Mouse (Mus musculus): ENCODE results near the gene Lrrc8c.
A peak's percentile ranks its signal among the peaks of the same experiment; 100 is the strongest.

Lrrc8c gene

DNA sequence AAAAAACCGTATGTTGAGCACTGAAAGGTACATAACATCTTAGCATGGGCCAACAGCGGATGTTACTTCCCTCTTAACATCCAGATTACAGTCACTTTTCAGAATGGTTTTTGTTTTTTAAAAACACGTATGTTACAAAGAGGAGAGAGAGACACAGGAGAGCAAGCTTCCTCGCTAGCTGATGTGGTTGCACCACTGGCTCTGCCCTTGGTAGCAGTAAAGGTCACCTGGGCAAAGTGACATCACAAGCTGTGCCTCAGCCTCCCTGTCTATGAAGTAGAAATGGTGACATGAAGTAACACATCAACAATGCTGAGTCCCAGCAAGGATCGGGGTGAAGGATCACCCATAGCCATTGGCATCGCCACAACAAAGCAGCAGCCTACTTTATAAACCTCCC, 10.4 kb upstream of the Lrrc8c start:
- DNase-seq, result no peak

DNA sequence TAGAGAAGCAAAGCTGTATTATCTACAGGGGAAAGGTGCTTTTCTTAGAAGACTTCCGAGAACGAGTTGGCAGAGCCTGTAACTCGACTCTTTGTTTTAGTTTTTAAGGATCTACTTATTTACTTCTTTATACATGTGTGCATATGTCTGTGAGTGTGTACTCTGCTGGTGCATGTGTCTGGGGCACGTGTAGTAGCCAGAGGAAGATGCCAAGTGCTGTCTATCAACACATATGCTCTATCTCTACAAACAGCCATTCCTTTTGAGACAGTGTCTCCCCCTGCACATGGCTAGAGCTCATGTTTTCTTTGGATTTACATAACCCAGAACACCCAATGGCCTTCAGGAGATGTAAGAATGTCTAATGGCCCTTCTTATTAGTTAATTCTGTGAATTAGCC, 6.9 kb upstream of the Lrrc8c start:
- DNase-seq, result no peak

DNA sequence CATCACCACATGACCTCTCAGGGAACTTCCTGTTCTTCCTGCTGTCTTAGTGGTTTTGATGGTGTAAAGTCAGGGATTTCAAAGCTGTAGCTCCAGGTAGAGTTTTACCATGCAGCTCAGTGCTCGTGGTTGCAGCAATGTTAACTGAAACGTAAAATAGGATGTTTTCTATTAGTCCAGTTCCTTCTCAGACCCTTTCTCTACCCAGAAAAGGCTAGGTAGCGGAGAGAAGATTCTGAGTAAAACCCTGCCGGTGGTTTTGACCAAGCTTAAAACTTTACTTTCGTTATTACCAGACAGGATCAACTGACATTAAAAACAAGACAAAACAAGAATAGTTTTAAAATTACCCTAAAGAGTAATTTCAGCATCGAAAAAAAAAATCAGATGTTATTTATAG, 3.7 kb upstream of the Lrrc8c start:
- no peak for DNase-seq

DNA sequence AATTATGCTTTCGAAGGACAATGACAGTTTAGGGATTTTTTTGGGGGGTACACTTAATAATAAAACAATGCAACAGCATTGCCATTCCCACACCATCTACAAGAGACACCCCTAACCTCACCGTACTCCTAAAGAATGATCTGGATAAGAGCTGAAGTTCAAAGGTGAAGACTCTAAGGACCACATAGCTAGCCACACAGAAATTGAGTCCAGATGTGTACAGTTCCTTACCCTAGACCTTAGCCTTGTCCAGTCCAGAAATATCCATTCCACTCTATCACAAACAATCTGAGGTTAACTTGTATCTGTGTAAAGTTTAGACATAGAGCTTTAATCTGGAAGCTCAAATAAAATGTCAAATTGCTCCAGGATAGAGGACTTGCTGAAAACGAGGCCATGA, 2.9 kb upstream of the Lrrc8c start:
- DNase-seq, result no peak

DNA sequence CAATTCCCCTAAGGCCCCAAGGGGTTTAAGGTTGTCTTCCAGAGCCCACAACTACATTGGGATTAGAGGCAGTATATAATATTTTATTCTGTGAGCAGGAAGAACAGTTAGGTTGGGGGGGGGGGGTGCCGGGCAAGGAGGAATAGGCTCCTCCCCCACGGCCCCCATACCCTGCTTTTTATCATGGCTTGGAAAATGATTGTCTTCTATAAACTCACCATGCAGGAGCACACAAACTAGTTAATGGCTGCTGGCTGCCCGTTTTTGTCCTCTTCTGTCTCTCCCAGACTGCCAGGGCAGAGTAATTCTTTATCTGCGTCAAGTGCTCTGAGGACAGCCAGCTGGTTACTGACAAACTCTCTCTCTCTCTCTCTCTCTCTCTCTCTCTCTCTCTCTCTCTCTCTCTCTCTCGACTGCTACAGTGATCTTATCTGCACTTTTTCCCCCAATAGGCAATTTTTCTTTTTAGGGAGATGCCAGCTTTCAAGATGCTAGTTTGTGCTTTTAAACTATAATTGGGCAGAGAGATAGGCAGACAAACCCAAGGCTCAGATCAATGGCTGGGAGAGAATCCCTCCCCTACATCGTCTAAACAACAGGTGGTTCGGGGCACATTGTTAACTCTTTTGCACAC, 1.1 kb upstream of the Lrrc8c start:
- peak; percentile 25 for DNase-seq

DNA sequence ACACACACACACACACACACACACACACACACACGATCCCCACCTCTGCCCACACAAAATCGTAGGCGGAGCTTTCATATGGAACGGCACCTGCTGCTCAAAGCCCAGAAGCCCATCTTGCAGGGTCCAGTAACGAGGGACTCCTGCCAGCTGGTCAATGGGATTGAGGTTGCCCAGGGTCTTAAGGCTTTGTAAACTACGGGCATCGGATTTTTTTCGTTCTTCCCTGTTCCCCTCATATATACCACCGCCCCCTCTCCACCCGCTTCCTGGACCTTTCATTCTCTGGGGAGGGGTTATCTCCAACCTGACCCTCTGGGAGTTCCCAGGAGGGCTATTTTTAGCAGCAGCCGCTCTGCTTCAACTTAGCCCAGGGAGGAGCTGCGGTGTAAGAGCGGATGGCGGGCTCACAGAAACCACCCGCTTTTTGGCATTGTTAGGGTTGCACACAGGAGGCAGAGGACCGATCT, 527 bp upstream of the Lrrc8c start:
- DNase-seq, result no peak

DNA sequence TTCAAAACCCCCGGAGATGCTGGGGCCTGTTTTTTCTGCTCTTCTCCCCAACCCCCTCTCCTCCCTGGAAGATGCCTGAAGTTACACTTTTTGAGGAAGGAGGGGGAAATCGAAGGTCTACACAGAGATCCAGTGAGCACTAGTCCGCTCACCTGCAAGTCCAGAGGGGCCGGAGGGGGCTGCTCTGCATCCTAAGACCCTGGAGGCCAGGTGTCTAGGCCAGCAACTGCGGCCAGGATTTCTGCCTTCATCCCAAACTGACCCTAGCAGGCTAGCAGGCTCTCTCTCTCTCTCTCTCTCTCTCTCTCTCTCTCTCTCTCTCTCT, 750 bp downstream of the Lrrc8c start:
- DNase-seq, result no peak

DNA sequence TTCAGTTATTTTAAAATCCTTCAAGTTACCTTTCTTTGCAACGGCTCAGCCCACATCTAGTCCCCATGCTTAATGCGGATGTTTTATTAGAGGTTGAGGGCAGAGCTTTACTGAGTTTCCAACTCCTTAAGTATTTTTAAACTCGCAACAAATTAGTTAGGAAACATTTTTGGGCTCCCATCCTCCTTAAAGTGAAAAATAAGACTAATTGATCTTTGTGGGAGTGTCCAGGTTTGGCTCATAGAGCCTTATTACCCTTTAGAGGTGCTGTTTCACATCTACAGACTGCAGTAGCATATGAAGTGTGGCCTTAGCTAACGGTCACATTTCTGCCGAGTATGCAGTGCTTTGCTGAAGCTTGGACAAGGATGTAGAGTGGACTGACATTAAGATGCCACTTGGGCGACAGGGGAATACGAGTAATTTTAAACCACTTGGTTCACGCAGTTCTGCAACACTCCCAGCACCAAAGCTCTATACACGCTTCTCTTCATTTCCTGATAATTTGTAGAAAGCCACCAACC, 1.3 kb downstream of the Lrrc8c start:
- no peak for DNase-seq

DNA sequence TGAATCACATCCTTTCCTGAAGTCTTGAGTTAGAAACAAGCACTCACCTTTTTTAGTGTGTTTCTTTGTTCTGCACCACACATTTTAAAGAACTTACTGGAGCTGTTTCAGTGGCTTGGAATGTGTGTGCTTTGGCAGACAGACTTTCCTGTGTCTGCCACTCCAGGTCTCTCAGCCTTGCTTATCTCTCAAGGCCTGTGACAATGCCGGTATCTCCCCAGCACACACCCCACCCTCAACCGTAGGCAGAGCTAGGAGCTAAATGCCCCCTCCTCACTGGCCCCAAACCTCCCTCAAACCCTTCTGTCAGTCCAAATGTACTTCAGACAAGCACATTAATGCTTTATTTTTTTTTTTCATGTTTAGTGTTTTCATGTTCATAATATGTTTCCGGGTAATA, 4.3 kb downstream of the Lrrc8c start:
- no peak for DNase-seq

DNA sequence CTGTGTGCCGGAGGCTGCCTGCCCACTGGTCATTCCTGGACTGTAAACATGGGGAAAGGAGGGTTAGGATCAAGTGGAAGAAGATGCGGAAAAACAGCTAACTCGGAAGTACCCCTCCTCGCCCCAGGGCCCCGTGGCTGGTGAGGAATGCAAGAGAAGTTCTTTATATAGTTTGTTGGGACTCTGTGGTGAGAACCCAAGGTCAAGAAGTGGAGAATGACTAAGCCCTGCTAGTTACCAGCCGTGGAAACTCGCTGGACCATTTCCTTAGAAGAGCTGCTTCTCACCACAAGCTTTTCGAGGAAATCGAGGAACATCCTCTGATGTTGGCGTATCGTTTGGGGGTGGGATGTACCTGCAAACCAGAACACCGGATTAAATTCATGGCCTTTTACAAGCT, 5.8 kb downstream of the Lrrc8c start:
- no peak for DNase-seq

DNA sequence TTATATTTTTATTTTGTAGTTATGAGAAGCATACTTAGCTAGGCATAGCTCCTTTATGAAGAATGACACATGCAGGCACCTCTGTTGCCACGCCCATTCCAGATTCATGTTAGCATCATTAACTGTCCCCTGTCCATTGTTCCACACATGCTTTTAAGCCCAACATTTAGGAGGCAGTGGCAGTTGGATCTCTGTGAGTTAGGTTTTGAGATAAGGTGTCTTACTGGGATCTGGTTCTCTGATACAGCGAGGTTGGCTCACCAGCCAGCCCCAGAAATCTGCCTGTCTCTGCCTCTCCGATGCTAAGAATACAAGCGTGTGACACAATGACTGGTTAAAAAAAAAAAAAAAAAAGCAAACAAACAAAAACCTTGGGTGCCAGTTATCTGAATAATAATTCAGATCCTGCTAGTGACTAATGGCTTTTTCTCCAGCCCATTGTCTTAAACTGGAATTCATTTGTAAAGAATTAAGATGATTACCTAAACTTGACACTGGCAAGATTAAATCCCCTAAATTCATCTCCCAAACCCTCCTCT, 7.0 kb downstream of the Lrrc8c start:
- no peak for DNase-seq

DNA sequence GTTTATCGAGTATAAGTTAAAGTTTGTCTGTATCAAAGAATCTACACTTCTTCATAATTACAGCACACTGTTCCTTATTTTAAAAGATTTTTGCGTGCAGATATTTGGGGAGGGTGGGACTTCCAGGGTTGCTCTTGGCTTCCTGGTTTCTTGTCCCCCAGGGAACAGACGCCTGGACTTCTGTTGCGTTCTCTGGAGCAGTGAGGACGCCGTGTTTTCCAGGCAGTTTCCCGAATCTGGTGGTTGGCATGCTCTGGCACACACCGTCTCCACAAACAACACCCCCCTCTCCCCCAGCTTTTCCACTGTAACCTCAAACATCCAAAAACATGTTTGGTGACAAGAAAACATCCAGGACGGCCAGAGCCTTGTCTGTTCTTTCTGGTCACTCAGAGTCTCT, 7.6 kb downstream of the Lrrc8c start:
- DNase-seq, result no peak

DNA sequence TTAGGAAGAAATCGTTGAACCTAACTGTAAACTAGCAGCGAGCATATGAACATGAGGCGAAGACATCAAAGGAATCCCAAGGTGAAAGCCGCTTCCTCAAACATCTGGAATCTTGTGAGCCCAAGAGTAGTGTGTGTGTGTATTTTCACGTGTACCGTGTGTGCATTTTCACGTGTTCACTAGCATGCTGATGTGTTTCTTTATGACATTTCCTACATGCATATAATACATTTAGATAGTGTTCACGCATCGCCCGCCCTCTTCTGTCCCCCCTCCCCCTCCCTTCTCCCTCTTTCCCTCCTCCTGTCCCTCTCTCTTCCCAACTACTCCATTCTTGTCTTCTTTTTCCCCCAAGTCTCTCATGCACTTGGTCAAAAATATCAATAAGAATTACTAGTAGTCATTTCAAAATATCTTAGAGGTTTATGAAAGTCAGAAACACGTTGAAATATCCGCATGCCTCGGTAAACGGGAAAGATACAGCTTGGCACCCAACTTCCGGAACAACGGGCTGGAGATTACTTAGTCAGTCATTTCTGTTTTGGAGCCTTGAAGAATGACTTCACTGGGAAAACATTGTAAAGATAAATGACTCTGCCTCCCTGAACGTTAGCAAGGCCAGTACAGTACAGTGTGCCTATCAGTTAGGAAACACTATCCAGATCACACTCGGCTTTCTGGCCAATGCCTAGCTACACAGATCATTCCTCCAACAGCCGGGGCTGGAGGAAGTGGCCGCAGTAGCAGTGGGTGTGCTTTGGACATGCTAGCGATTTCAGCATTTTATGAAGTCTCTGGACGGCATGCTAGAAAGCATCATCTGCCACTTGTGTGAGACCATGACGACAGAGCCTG, 8.5 kb downstream of the Lrrc8c start:
- DNase-seq, result peak; percentile 15

DNA sequence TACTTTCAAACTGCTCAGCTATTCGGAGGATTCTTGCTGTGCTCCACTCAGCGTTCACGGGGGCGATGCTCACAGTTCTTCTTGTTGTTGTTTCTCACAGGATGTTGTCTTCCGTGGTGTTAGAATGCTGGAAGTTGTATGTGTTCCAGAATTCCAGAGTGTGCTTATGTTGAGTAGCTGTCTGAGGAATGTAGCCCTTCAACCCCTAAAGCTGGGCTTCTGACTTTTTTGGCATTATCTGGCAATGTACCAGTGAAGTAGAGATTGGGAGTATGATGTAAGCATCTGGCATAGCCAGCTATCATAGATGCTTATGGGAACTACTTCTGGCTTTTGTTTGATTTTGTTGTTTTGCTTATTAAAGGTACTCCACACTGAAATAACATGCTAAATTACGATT, 11.4 kb downstream of the Lrrc8c start:
- DNase-seq, result no peak

DNA sequence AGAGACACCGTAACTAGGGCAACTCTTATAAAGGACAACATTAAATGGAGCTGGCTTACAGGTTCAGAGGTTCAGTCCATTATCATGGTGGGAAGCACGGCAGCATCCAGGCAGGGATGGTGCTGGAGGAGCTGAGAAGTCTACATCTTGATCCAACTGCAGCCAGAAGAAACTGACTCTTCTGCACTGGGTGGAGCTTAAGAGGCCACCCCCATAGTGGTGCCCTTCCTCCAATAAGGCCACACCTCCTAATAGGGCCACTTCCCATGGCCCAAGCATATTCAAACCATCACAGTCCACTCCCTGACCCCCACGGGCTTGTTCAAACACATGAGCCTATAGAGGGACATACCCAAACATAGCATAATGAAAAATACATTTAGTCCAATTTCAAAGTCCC, 16.0 kb downstream of the Lrrc8c start:
- no peak for DNase-seq

DNA sequence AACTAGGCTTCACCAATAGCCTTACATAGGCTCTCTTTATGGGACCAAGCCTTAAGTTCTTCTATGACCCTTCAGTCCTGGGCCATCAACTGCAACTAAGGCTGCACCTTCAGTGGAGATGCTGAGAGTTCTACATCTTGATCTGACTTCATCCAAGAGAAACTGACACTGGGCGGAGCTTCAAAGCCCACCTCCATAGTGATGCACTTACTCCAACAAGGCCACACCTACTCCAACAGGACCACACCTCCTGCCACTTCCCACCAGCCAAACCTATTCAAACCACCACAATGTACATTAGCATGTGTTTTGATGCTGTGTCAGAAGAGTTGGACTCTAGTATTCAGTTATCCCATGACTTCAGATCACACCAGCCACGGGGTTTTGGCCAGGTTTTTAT, 17.0 kb downstream of the Lrrc8c start:
- no peak for DNase-seq

DNA sequence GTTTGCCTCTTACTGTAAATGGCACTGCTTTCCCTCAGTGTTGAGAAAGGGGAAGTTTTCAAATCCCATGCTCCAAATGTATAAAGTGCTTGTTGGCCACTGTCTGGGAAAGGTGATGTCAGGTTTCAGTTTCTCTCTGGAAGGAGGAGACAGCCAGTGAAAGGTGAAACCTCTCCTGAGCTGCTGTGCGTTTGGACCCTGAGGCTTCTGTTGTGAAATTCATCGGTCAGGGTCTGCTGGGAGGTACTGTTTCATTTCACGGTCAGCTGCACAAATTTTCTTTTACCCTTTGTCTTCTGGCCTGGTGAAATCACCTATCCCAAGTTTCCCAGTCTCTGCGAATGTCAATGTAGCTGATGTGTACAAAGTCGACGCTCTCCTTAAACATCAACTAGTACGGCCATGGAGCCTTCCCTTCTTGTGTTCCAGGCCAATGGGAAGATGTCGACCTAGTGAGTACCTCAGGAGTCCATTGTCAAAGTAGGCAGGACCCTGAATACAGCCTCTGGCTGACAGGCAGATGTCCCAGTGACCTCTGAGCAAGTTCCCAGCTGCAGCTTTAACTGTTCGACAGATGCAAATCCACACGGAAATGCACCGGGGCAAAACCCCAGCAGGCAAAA, 18.0 kb downstream of the Lrrc8c start:
- no peak for DNase-seq

DNA sequence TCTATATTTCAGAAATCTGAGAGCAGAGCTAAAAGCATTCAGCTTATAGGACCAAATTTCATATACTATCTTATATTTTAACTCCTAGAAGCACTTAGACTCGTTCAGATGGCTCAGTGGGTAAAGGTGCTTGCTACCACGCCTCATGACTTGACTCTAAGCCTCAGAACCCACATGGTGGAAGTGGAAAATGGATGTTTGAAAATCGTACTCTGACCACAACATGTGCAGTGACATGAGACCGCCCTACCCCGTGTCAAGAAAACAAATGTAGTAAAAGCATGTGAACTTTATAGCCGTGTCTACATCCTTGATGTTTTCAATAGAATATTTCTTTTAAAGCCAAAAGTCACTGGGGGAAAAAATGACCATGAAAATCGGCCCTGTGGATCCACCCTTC, 21.9 kb downstream of the Lrrc8c start:
- no peak for DNase-seq

DNA sequence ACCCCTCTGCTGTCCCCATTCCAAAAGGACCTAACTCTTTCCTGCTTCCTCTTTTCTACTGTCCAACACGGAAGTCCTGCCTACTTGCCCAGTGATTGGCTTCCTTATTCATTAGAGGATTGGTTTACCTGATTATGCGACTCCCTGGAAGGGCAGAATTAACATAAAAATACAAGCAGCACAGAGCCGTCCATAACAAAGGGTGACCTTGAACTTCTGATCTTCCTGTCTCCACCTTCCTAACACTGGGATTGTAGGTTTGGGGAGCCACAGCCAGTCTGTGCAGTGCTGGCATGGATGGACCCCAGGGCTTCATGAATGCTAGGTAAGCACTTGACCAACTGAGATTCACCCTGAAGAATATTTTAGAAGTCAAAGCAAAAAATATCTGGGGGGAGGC, 25.9 kb downstream of the Lrrc8c start:
- DNase-seq, result no peak

DNA sequence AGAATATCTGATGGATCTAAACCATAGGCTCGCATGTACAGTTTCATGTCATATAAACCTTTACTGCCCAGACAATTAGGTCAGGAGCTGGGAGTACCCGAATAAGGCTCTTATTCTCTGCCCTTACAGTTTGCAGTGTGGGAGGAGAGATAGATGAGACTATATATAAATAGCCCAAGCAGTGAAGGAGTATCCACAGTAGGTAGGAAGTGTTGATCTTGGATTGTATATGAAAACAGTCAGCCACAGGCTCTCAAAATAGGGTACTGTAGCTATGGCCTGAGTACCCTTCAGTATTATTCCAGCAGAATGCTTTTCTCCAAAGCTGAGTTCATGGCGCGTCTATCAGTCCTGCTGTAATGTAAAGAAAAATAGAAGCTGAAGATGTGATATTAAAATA, 27.9 kb downstream of the Lrrc8c start:
- DNase-seq, result no peak

DNA sequence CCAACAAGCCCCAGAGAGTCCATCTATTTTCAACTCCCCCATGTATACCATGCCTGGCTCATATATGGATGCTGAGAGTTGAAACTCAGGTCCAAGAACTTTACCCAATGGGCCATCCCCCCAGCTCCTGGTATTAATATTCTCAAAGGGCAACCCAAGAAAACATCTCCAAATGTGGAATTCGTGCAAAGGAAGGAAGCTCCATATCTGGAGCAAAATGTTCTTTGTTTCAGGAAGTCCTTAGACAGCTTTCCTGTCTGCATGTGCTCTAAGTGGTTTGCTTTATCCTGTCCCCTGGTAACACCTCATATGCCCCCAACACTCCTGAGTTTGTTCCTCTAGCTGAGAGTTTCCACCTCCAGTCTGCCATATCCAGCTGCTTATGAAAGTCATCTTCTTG, 32.6 kb downstream of the Lrrc8c start:
- no peak for DNase-seq

DNA sequence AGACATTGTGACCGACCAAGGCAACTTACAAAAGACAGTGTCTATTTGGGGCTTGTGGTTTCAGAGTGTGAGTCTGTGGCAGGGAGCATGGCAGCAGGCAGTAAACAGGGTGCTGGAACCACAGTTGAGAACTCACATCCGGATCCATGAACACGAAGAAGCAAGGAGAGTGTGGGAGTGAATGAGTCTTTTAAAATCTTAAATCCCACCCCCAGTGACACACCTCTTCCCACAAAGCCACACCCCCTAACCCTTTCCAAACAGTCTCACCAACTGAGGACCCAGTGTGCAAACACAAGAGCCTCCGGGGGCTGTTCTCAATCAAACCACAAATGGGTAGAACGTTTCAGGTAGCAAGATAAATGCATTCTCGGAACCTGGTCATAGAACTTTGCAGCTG, 37.1 kb downstream of the Lrrc8c start:
- DNase-seq, result no peak

DNA sequence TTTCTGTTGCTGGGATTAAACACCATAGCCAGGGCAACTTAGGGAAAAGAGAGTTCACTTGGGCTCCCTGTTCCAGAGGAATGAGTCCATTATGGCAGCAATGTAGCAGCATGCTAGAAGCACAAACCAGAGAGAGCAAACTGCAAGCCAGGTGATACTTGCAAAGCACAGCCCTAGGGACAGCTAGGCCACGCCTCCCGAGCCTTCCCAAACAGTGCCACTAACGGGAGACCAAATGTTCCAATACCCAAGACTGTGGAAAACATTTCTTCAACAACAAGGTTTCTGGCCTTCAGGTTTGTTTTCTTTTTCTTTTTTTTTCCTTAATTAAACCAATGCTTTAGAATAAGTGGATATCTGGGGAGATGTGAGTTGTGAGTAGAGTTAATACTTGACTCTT, 38.2 kb downstream of the Lrrc8c start:
- DNase-seq, result no peak

DNA sequence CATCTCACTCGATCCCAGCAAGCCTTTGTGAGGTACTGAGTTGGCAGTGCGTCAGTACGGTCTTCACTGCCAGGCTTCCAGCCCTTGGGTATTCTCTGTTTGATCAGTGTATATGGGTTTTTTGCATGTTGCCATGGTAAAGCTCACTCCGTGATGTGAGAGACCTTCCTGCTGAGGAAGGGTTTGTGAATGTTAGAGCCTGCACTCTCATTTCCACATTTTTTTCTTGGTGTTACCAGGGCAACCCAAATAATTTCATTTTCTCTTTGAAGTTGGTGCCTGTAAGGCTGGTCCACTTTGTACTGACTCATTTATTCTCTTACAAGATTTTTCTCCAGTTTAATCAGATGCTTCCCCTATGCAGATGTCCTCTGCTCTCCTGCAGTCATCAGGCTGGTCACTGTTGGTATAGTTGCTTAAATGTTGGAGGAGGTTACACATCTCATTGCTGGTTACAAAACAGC, 38.6 kb downstream of the Lrrc8c start:
- DNase-seq, result no peak
